Mouse (Mus musculus) urinary bladder, postnatal 4 days (tissue): ENCODE measurements around the gene Olfr633.
"Not testable (repeated sequence)": the region's sequence is repeated elsewhere in the genome, so short reads cannot be mapped to it uniquely, and the experiment has no call there.

Experiments used
- DNase-seq, 2 experiments: peaks; one replicate each; pipeline ENCODE4 v3.0.0; 2021 to 2022; ENCODE audit warnings: low spot score in 2 of 2

The Olfr633 gene

DNA sequence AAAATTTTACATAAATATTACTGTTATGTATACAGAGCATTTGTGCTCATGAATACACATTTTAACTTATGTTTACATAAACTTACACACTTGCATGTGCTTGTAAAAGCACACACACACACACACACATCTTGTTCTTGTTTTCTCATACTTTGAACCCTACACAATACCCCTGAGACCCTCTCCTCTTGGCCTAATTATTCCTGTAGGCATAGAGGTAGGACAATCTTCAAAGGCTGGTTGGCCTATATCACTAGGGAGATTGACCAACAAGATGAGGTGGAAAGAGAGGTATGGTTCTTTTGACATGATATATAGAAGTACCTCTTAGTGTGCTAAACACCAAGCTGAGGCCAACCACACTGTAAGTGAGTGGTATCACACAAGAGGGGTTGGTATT, at the start of gene Olfr633:
Gene Olfr633 (plus strand): TSS at position 301 of the 400 bp plus-strand sequence.
- no peak for DNase-seq

DNA sequence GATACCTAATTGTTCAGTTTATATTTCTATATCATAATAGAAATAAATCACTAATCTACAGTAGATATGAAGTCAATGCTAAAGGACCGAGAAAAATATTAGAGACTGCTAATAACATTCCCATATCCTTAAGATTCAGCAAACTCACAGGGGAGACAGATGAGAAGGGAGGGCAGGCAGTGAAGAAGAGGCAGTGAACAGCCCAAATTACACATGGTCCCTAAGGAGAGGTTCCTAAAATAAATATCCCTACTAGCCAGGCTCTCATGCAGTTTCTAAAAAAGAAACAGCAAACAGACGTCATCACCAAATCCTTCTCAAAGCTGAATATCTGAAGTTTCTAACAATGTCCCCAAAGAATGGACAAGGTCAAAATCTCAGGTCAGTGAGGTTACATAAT, 41.0 kb upstream of the Olfr633 start, which contains the start of gene Olfr65:
Gene Olfr65 (plus strand): TSS at position 301 of the 400 bp plus-strand sequence.
- DNase-seq = no peak

DNA sequence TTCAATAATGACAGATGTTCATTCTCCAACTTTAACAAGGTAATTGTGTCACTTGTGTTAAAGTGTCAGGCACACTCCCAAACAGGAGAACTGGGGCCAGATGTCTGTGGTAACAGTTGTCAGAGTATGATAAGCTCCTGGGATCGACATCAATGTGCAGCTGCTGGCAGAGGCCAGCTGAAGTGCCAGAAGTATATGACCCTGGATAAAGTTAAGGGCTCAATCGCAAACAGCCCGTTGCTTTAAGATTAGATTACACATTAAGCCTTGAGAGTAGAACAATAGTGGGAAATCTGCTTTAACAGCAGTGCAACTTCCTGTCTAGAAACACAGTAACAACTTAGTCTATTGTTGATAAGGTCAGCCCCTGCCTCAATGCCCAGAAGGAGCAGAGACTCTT, 34.2 kb upstream of the Olfr633 start:
- no peak for DNase-seq

DNA sequence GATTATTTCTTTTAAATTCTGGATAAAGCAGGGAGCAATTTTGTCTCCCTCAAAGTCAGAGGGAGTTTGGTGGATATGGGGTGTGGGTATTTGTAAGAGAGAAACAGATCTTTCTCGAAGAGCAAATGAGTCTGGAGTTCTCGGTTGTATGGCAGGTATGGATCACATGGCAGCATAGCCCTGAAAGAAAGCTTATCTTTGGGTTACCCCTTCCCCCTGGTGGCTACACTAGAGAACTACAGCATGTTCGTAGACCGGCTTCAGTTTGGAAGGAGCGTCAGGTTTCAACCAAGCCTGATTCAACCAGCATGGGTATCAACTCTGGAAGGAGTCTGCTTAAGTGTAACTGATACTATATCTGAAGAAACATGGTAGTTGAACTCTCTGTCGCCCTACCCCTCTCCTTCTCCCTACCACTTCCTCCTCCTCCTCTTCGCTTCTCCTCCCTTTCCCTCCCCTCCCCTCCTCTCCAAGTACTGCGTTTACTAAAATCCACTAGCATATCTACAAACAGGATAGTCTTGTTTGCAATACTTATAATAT, 31.2 kb upstream of the Olfr633 start:
- DNase-seq = no peak

DNA sequence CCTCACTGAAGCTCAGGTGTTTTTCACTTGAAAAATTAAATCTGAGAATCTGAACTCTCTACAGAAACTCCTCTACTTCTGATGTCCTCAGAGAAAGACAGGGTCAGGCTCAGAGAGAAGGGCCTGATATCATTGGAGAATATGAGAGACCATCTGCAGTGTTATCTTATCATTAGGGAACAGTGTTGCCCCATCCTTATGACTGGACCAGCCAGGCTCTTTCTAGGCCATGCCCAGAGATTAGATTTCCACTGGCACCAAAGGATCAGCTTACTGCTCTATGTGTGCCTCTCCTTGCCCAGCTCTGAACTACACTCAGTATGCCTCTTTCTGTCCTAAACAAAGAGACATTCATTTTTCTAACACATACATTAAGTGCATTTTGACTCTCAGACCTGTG, 28.9 kb upstream of the Olfr633 start:
- no peak for DNase-seq

DNA sequence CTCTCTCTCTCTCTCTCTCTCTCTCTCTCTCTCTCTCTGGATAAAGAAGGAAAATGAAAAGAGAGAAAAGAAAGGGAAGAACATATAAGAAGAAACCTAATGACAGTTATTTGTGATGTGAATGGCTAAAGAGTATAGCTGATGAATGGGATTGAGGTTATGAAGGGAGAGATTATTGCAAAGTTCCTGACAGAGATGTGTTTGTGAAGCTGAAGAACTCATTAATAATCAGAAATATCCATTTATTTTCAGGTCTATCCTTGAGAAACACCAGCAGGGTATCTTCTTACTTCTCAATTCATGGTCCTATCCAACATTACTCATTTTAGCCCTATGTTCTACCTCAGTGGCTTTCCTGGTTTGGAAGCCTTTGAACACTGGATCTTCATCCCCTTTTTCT, 15.7 kb upstream of the Olfr633 start, which contains the start of gene Olfr631:
Gene Olfr631 (plus strand): TSS at position 301 of the 400 bp plus-strand sequence.
- no peak for DNase-seq

DNA sequence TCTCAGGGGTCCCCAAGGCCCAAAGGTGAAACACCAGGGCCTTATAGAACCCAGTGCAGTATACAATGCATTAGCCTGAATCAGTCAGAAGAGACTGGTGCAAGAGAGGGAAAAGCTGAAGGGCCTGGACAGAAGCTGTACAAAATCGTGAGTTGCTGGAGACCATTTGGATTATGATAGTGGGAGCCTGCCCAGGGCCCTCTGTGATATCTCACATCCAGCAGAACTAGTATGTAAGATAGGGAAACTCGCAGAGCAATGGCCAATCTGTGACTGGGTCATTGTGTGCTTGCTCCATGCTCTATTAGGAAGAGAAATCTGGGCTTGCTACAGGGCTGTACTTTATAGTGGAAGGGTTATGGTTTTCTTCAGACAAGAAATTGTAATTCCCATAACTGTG, 10.0 kb upstream of the Olfr633 start, which contains the start of gene Olfr632:
Gene Olfr632 (plus strand): TSS at position 84 of the 400 bp plus-strand sequence.
- no peak for DNase-seq

DNA sequence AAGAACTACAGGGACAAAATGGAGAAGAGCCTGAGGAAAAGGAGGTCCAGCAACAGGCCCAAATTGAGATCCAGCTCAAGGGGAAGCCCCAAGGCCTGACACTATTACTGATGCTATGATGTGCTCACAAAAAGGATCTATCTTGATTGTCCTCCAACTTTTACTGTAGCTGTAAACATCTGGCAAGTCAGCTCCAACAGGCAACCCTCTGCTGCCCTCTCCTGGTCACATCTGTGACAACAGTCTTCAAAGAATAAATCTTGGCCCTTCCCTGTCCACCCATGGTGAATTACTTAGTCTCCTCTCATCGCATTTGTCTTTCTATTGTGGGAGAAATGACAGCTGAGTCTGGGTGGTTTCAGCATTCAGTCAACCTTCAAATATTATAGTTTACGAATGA, 1.5 kb upstream of the Olfr633 start:
- no peak for DNase-seq

DNA sequence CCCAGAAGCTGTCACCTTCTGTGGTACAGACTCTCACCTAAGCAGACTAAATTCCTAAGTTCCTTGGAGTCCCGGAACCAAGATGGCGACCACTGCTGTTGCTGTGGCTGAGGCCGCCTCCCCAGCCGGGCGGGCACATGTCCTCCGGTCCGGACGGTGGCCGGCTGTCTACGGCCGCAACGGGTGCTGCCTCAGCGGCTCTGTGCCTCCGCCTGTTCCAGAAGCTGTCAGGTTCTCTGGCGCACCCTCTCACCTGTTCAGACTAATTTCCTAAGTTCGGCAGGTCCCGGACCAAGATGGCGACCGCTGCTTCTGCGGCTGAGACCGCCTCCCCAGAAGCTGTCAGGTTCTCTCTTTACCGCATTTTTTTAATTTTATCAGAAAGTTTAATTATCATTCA, 22.6 kb downstream of the Olfr633 start:
- DNase-seq = not testable (repeated sequence)

DNA sequence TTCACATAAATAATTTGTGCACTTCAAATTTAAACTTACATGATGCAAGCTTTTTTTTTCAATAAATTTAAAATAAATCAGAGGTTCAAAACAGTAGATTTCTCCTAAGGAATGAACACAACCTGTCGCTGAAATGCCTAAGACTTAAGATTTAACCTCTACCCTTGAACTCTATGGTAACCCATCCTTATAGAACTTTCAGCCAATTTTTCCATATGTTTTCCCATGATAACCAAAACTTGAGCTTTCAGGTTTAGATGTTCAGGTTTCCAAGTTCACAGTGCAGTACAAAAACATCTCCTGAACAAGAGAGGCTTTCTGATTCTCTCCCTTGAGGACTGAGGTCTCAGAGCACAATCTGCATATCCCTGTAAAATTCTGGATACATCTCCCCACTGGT, 26.6 kb downstream of the Olfr633 start, which contains the start of gene Olfr635:
Gene Olfr635 (plus strand): TSS at position 301 of the 400 bp plus-strand sequence.
- DNase-seq = no peak

DNA sequence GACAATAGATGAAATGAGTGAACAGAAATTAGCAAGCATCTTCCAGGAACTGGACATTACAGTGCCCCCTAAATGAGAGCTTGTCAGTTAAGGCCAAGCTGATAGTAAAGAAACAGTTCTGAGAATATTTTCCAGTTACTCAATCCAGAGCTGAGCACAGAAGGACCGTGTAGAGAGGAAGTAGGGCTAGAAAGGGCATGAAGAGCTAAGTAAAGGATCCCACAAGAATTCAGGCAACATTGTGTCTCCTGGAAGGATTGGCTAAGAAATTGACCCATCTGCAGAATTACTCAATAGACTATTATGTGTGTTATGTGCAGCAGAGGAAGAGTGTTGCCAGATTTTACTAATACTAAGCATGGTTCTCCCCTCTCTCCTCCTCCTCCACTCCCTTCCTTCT, 27.5 kb downstream of the Olfr633 start:
- no peak for DNase-seq

DNA sequence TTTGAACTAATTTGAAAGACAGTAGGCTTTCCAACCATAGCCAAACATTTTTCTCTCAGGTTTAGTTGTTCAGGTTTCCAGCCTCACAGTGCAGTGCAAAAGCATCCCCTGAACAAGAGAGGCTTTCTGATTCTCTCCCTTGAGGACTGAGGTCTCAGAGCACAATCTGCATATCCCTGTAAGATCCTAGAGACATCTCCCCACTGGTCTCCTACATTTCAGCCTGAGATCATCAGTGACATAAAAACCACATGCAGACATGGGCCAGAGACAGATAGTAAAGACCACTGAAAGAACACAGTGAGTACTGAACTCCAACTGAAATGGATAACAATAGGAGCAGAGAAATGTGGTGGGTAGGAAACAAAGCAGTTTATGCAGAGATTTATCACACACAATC, 54.2 kb downstream of the Olfr633 start, which contains the start of gene Olfr638:
Gene Olfr638 (plus strand): TSS at position 301 of the 400 bp plus-strand sequence.
- no peak for DNase-seq
